Mouse (Mus musculus) G1E (cell line): Measurements from ENCODE around the gene Mrps35. TPM values are rescaled to one million over a fixed set of nuclear protein-coding genes. Genes with fewer than 3 reads are reported as not detected.
A peak's percentile ranks its signal among the peaks of the same experiment; 100 is the strongest.

ENCODE experiments used
- ATAC-seq: 2 replicates; pipeline ENCODE4 v1.8.0; 2016; ENCODE audit warnings: mild to moderate bottlenecking; ENCODE audit not compliant: insufficient number of reproducible peaks, poor library complexity, low FRiP score, severe bottlenecking; ENCODE audit errors: extremely low read depth
- DNase-seq: peaks from one replicate; pipeline ENCODE4 v3.0.0; 2012; ENCODE audit warnings: low spot score
- H3K27me3 ChIP-seq: 2 replicates; pipeline ENCODE4 v1.6.1; 2012; ENCODE audit warnings: mild to moderate bottlenecking, low read length, inconsistent platforms; ENCODE audit not compliant: insufficient read depth
- H3K36me3 ChIP-seq: replicated peaks from 2 replicates; pipeline ENCODE3; 2012; ENCODE audit warnings: mild to moderate bottlenecking, inconsistent platforms
- H3K4me1 ChIP-seq: 2 replicates; pipeline ENCODE4 v1.6.1; 2012; ENCODE audit warnings: low read depth, low read length, inconsistent platforms, mixed read lengths; ENCODE audit not compliant: insufficient read depth
- H3K4me3 ChIP-seq: 2 replicates; pipeline ENCODE4 v1.5.1; 2012; ENCODE audit warnings: low read depth, mild to moderate bottlenecking, inconsistent platforms, low read length, moderate library complexity, mixed read lengths
- H3K9me3 ChIP-seq: replicated peaks from 2 replicates; pipeline ENCODE4 v1.6.1; 2012; ENCODE audit warnings: inconsistent platforms
- CTCF ChIP-seq: IDR thresholded peaks from 2 replicates; pipeline ENCODE4 v1.5.1; 2012; ENCODE audit warnings: low read depth, low read length, inconsistent platforms, mixed read lengths
- GATA1 ChIP-seq: IDR thresholded peaks from 2 replicates; pipeline ENCODE4 v1.6.1; 2012; ENCODE audit warnings: borderline replicate concordance, low read length, inconsistent platforms, mixed read lengths
- GATA2 ChIP-seq: IDR thresholded peaks from 2 replicates; pipeline ENCODE4 v1.6.1; 2012; ENCODE audit warnings: low read depth, low read length, inconsistent platforms, borderline replicate concordance
- POLR2AphosphoS5 ChIP-seq: IDR thresholded peaks from 2 replicates; pipeline ENCODE4 v1.6.1; 2012; ENCODE audit warnings: low read depth, low read length, inconsistent platforms; ENCODE audit not compliant: insufficient replicate concordance
- TAL1 ChIP-seq: conservative IDR thresholded peaks from 2 replicates; pipeline ENCODE4 v1.6.1; 2012; ENCODE audit warnings: low read depth, low read length, inconsistent platforms, mixed read lengths
- polyA plus RNA-seq: library from polyadenylated mRNA; stranded (reverse); fragments of >175 nt; gene quantifications from 2 replicates; pipeline ENCODE4 v1.2.3, GENCODE M21; 2012
- total RNA-seq, 2 experiments: library from RNA; stranded (forward) in 1 of 2; stranded (reverse) in 1 of 2; fragments of 200-1000 nt in 1 of 2; fragments of >200 nt in 1 of 2; fragmentation: Nextera tagmentation in 1 of 2; gene quantifications; 2 replicates each; pipeline ENCODE4 v1.2.3; 2014 to 2017

The Mrps35 gene
- total and polyA plus RNA-seq, 3 experiments, result 17.6 to 95.4 (median 46.1) TPM

- no peak for DNase-seq
- Histone ChIP-seq H3K4me1 (no peaks in the 10 kb centered on the region), H3K9me3 (no peaks in the 10 kb centered on the region), H3K27me3 (peaks cover 16% of the 10 kb centered on the region), H3K4me3 (no peak within 1 kb of the TSS), H3K36me3 (no peaks in the 10 kb centered on the region)
- no peak for ATAC-seq
- TF ChIP-seq GATA1, result no peak
Measured at GRCm38 (mm10) chr6:147032303-147032925, 10.2 kb upstream of the Mrps35 start, which contains the start of gene Rep15. Rep15 (plus strand) TSS chr6:147032584.

GRCm38 (mm10) chr6:147043633-147044032 is 1.1 kb downstream of the Mrps35 start:
- DNase-seq (no peak), ATAC-seq (peak; percentile 17; the same call in 1 of the 2 replicates)
- Histone ChIP-seq H3K27me3 (peaks cover 3% of the 10 kb centered on the region; the same call in 1 of the 2 replicates), H3K4me1 (peaks cover 17% of the 10 kb centered on the region), H3K9me3 (no peaks in the 10 kb centered on the region), H3K4me3 (peak overlapping the region; percentile 97), H3K36me3 (peaks cover 32% of the 10 kb centered on the region)
- TF ChIP-seq TAL1 (no peak), GATA1 (no peak), CTCF (no peak), GATA2 (no peak), POLR2AphosphoS5 (no peak)

- no peaks in the 10 kb centered on the region for H3K27me3 ChIP-seq
- H3K36me3 ChIP-seq, result peaks cover 83% of the 10 kb centered on the region
- H3K9me3 ChIP-seq, result no peaks in the 10 kb centered on the region
- ATAC-seq (no peak), DNase-seq (no peak)
- TF ChIP-seq GATA2 (no peak), TAL1 (no peak), GATA1 (no peak), POLR2AphosphoS5 (no peak), CTCF (no peak)
- H3K4me1 ChIP-seq, result peaks cover 6% of the 10 kb centered on the region; the same call in 1 of the 2 replicates
- no peak overlapping the region for H3K4me3 ChIP-seq
Measured at GRCm38 (mm10) chr6:147049239-147049805, 6.8 kb downstream of the Mrps35 start.

- ATAC-seq (no peak), DNase-seq (no peak)
- Histone ChIP-seq H3K9me3 (no peaks in the 10 kb centered on the region), H3K4me3 (no peak overlapping the region), H3K27me3 (no peaks in the 10 kb centered on the region), H3K4me1 (no peaks in the 10 kb centered on the region), H3K36me3 (peaks cover 93% of the 10 kb centered on the region)
- TF ChIP-seq POLR2AphosphoS5 (no peak), TAL1 (no peak), GATA1 (no peak), GATA2 (no peak), CTCF (no peak)
Measured at GRCm38 (mm10) chr6:147051666-147052065, 9.1 kb downstream of the Mrps35 start.

- Histone ChIP-seq H3K4me3 (no peak overlapping the region), H3K27me3 (no peaks in the 10 kb centered on the region), H3K36me3 (peaks cover 93% of the 10 kb centered on the region), H3K9me3 (no peaks in the 10 kb centered on the region), H3K4me1 (no peaks in the 10 kb centered on the region)
- TF ChIP-seq GATA1 (no peak), CTCF (no peak), GATA2 (no peak), POLR2AphosphoS5 (no peak), TAL1 (no peak)
- no peak for ATAC-seq
- no peak for DNase-seq
Measured at GRCm38 (mm10) chr6:147052440-147052839, 9.9 kb downstream of the Mrps35 start.

GRCm38 (mm10) chr6:147053785-147054646 is 11.5 kb downstream of the Mrps35 start:
- Histone ChIP-seq H3K4me3 (no peak overlapping the region), H3K4me1 (no peaks in the 10 kb centered on the region), H3K27me3 (no peaks in the 10 kb centered on the region), H3K9me3 (no peaks in the 10 kb centered on the region), H3K36me3 (peaks cover 93% of the 10 kb centered on the region)
- ATAC-seq (no peak), DNase-seq (no peak)
- TF ChIP-seq POLR2AphosphoS5, result no peak
